Mouse (Mus musculus) heart, postnatal 0 days (tissue): Measurements from ENCODE around the gene Nr6a1.

ENCODE experiments used
- CTCF ChIP-seq: IDR thresholded peaks from 2 replicates; pipeline ENCODE4 v1.5.1; 2016; ENCODE audit warnings: antibody characterized with exemption, control low read depth, low read depth
- EP300 ChIP-seq: IDR thresholded peaks from 2 replicates; pipeline ENCODE4 v1.6.1; 2016; ENCODE audit warnings: antibody characterized with exemption, low read depth

- TF ChIP-seq CTCF = no peak
- TF ChIP-seq EP300 = no peak
Measured at GRCm38 (mm10) chr2:38950281-38950719, 22.8 kb upstream of the Nr6a1 start.
